8 mouse cellular contexts compared by ENCODE assay signal in the genomic region with DNA sequence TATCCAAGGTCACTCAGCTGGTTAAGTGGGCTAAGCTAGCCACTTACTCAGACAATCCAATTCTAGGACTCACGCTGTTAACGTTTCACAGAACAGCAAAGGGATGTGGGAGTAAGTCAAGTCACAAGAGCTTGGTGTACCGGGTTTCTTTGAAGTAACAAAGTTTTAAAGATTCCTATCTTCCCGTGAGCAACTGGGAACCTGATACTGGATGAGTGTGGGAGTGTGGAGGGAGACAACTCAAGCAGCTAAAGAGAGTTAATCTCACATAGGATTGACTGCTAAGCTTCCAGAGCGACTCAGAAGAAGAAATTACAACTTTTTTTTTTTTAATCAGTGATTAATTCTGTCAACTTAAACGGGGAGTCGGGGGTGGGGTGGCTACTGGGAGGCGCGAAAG. TPM values are rescaled to one million over a fixed set of nuclear protein-coding genes. Genes with fewer than 3 reads are reported as not detected.
A peak's percentile ranks its signal among the peaks of the same experiment; 100 is the strongest.
DNase-seq lines count a peak whose midpoint lies in the region; ATAC-seq and TF ChIP-seq lines count a peak whose summit lies in the region.

No protein-coding gene starts in this region.

- peak overlapping the region; percentile 71; the same call in 1 of the 2 replicates for H3K4me3 ChIP-seq in spleen, adult 2 months (ENCODE audit: extremely low read depth, insufficient read depth, insufficient read length)
- peak overlapping the region; percentile 63 for H3K4me3 ChIP-seq in embryonic facial prominence, embryonic 13.5 days
- peak overlapping the region; percentile 64 for H3K4me3 ChIP-seq in limb, embryonic 13.5 days
- peak overlapping the region; percentile 44 for H3K4me3 ChIP-seq in stomach, embryonic 14.5 days (ENCODE audit: low read depth, low read length)

- no peak for DNase-seq in spleen, adult 2 months (ENCODE audit: low read depth in 1 of 2, low spot score in 2 of 2)
- no peak for DNase-seq in spleen, postnatal 14 days (ENCODE audit: low spot score in 2 of 2)
- no peak for DNase-seq in layer of hippocampus, adult 9-11 months
- no peak for DNase-seq in cerebellum, postnatal 36 days
- no peak for DNase-seq in thymus, postnatal 0 days (ENCODE audit: low spot score)

- WGBS in spleen, adult 2 months, result 18% methylated on average over 9 of the region's 9 CpGs
- WGBS in embryonic facial prominence, embryonic 13.5 days, result 17% methylated on average over 9 of the region's 9 CpGs
- WGBS in limb, embryonic 13.5 days, result 14% methylated on average over 9 of the region's 9 CpGs
- WGBS in stomach, embryonic 14.5 days, result 14% methylated on average over 9 of the region's 9 CpGs

- no peak for TF ChIP-seq CTCF in spleen, adult 2 months (IDR thresholded peaks at IDR 0.05; ENCODE audit: extremely low read depth, insufficient read depth, insufficient read length, insufficient replicate concordance)

- H3K9ac ChIP-seq in embryonic facial prominence, embryonic 13.5 days, result peak overlapping the region; percentile 77
- H3K9ac ChIP-seq in limb, embryonic 13.5 days, result peak overlapping the region; percentile 76
- peak overlapping the region; percentile 40 for H3K9ac ChIP-seq in stomach, embryonic 14.5 days (replicated peaks; ENCODE audit: low read depth, low read length)

- no peak for ATAC-seq in embryonic facial prominence, embryonic 13.5 days (ENCODE audit: insufficient number of reproducible peaks, insufficient read depth, low FRiP score, low TSS enrichment, low read depth)
- no peak for ATAC-seq in limb, embryonic 13.5 days (ENCODE audit: low FRiP score, low read depth)
- no peak for ATAC-seq in stomach, embryonic 14.5 days (ENCODE audit: insufficient number of reproducible peaks, insufficient read depth, low FRiP score, low read depth)

- H3K9me3 ChIP-seq in embryonic facial prominence, embryonic 13.5 days, result no peaks in the 10 kb centered on the region
- no peaks in the 10 kb centered on the region for H3K9me3 ChIP-seq in limb, embryonic 13.5 days
- no peaks in the 10 kb centered on the region for H3K9me3 ChIP-seq in stomach, embryonic 14.5 days (ENCODE audit: control insufficient read depth, low read depth, low read length)

- TF ChIP-seq POLR2A in spleen, adult 2 months (IDR thresholded peaks at IDR 0.05; ENCODE audit: low read depth, low read length), result no peak

- H3K36me3 ChIP-seq in spleen, adult 2 months (ENCODE audit: control insufficient read depth, insufficient read depth, low read length), result no peaks in the 10 kb centered on the region
- no peaks in the 10 kb centered on the region for H3K36me3 ChIP-seq in embryonic facial prominence, embryonic 13.5 days
- no peaks in the 10 kb centered on the region for H3K36me3 ChIP-seq in limb, embryonic 13.5 days
- no peaks in the 10 kb centered on the region for H3K36me3 ChIP-seq in stomach, embryonic 14.5 days (ENCODE audit: control insufficient read depth, insufficient read depth, low read length)

- peak overlapping the region; percentile 59 for H3K4me2 ChIP-seq in embryonic facial prominence, embryonic 13.5 days
- peak overlapping the region; percentile 64 for H3K4me2 ChIP-seq in limb, embryonic 13.5 days (replicated peaks)
- peak overlapping the region; percentile 51 for H3K4me2 ChIP-seq in stomach, embryonic 14.5 days (replicated peaks; ENCODE audit: low read depth, low read length)

- no peak overlapping the region for H3K27ac ChIP-seq in spleen, adult 2 months (ENCODE audit: insufficient read depth, low read length)
- H3K27ac ChIP-seq in embryonic facial prominence, embryonic 13.5 days, result no peak overlapping the region
- H3K27ac ChIP-seq in limb, embryonic 13.5 days, result no peak overlapping the region
- no peak overlapping the region for H3K27ac ChIP-seq in stomach, embryonic 14.5 days (ENCODE audit: low read length)

- peaks cover 2% of the 10 kb centered on the region; the same call in 1 of the 2 replicates for H3K4me1 ChIP-seq in spleen, adult 2 months (ENCODE audit: control insufficient read depth, insufficient read depth, insufficient read length)
- no peaks in the 10 kb centered on the region for H3K4me1 ChIP-seq in embryonic facial prominence, embryonic 13.5 days
- H3K4me1 ChIP-seq in limb, embryonic 13.5 days, result peaks cover 8% of the 10 kb centered on the region
- H3K4me1 ChIP-seq in stomach, embryonic 14.5 days (ENCODE audit: control insufficient read depth, insufficient read depth, low read length), result peaks cover 3% of the 10 kb centered on the region; the same call in 1 of the 2 replicates

- no peaks in the 10 kb centered on the region for H3K27me3 ChIP-seq in spleen, adult 2 months (ENCODE audit: control insufficient read depth, insufficient read depth, low read length)
- H3K27me3 ChIP-seq in embryonic facial prominence, embryonic 13.5 days, result no peaks in the 10 kb centered on the region
- no peaks in the 10 kb centered on the region for H3K27me3 ChIP-seq in limb, embryonic 13.5 days
- H3K27me3 ChIP-seq in stomach, embryonic 14.5 days (ENCODE audit: control insufficient read depth, insufficient read depth, low read length), result no peaks in the 10 kb centered on the region

RNA-seq across cellular contexts. Expression of a gene that starts 10.0 kb away (rescaled TPM):
- 3.9 and 4.4 TPM in 2 replicates for polyA plus RNA-seq in spleen, adult 2 months (2012; rRNA removed)
- polyA plus RNA-seq in embryonic facial prominence, embryonic 13.5 days (2015; fragmentation: Nextera tagmentation; extraction: Ambion mirVana), result 96.1 and 105 TPM in 2 replicates
- polyA plus RNA-seq in limb, embryonic 13.5 days (2015; fragmentation: Nextera tagmentation; extraction: Ambion mirVana), result 94.2 and 96.7 TPM in 2 replicates
- polyA plus RNA-seq in stomach, embryonic 14.5 days (2014; fragmentation: Nextera tagmentation; extraction: Ambion mirVana), result 110 and 111 TPM in 2 replicates
- polyA plus RNA-seq in thymus, postnatal 0 days (2015; fragmentation: Nextera tagmentation; extraction: Ambion mirVana), result 89.5 and 101 TPM in 2 replicates

Comparison
In these comparisons a context has a peak if more than half of its experiments do, and no peak if none do; other contexts are left out.
1. RNA of a gene that starts 10.0 kb away (polyA plus RNA-seq): 110 to 111 TPM in stomach, embryonic 14.5 days, 89.5 to 101 TPM in thymus, postnatal 0 days, 94.2 to 96.7 TPM in limb, embryonic 13.5 days and 96.1 to 105 TPM in embryonic facial prominence, embryonic 13.5 days; 3.9 to 4.4 TPM in spleen, adult 2 months; every median in the first group is over 10 times any median in the second.
2. Peak in every context shown above with its lines, with median percentiles within 50 percentile points of each other: H3K4me3 ChIP-seq, H3K4me2 ChIP-seq and H3K9ac ChIP-seq.